Mouse (Mus musculus) gastrocnemius, postnatal 10 days (tissue): ENCODE results near the gene Caprin1. TPM values are rescaled to one million over a fixed set of nuclear protein-coding genes. Genes with fewer than 3 reads are reported as not detected.
A peak's percentile ranks its signal among the peaks of the same experiment; 100 is the strongest.

Experiments used
- DNase-seq: peaks from one replicate; pipeline ENCODE4 v3.0.0; 2021; ENCODE audit warnings: mixed read lengths
- microRNA-seq, 2 experiments: library from miRNA; unstranded; fragments of <30 nt; microRNA quantifications; one replicate each; pipeline ENCODE4 v1.2.0; 2021
- total RNA-seq, 2 experiments: library from RNA; stranded (reverse); gene quantifications; 2 replicates each; pipeline ENCODE4 v1.2.3; 2021

The Caprin1 gene
- total RNA-seq, 2 experiments from 2014 or later, result 202 to 209 TPM

- DNase-seq, result no peak
Observed at GRCm38 (mm10) chr2:103728027-103728540, 69.4 kb downstream of the Caprin1 start.

DNA sequence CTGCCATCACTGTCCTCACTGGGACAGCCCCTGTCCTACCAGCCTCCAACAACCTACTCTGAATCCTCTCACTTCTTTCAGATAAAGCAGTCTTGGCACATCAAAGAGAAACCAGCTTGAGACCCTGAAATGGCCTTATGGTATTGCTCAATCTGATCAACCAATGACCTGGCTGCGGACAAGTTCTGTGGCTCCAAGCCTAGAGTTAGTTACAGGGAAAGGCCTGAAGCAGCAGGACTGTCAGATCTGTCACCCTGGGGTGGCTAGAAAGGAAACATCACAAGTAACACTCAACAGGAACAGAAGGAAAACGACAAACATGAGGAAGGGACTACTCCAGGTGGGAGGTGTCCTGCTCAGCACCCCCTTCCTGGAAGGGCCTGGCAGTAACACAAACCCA, 72.9 kb downstream of the Caprin1 start:
- DNase-seq, result no peak

DNA sequence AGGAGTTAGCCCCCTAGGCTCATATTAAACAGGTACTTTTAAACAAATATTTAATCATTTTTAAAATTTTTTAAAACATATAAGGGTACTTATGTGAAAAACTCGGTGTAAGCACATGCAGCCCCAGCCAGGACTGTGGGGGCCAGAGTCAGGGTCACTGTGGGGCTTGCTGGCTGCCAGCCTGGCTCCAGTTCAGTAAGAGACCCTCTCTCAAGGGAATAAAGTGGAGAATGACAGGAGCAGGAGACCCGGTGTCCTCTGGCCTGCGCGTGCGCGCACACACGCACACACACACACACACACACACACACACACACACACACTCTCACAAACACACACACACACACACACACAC, 78.2 kb downstream of the Caprin1 start:
- DNase-seq, result no peak

DNA sequence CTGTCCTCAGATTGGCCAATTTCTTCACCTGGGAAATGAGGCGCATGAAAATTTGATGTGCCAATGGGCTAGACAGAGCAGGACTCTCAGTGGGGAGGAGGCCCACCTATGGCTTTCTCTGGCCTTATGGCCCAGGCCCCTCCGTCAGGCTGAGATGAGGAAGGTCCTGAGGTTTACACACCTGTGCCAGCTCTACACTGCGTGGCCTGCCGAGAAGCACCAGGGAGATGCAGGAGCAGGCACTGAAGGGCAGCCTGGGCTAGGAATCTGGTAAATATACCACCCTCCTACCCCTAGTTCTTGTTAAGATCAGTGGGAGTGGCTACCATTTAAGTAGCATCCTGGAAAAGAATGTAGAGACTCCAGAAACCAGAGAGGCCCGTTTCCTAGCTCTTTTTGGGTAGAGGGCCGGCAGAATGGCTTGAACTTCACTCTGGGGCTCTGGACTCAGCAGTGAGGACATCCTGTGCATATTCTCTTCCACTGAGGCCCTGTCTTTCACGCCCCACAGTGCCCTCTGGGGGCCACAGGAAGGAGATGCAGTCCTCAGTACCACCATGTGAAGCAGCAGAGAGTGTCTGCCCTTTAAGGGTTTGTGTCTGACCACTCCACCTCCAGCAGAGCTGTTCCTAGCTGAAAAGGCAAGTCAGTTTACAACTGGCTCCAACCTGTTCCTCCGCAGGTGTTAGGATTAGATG, 78.7 kb downstream of the Caprin1 start:
- DNase-seq, result peak; percentile 69

GRCm38 (mm10) chr2:103714412-103714811, 83.0 kb downstream of the Caprin1 start:
- no peak for DNase-seq

- no peak for DNase-seq
Observed at GRCm38 (mm10) chr2:103713831-103714230, 83.6 kb downstream of the Caprin1 start.

Small RNA genes within 50 kb of the gene (microRNA-seq; reads per million reads assigned to microRNA genes)
- gene Gm22757 (0 reads per million in 2 experiments), gene Gm22761 (0 reads per million in 2 experiments)

Other genes starting within 250 kb of the Caprin1 start
- gene Abtb2, start 231.3 kb downstream of the Caprin1 start, total RNA-seq, result 10 to 100 TPM; 11.0 to 13.6 TPM
- 10 to 100 TPM; 20.0 to 20.2 TPM for gene Nat10, start 36.4 kb downstream of the Caprin1 start, total RNA-seq
- gene Lmo2, start 160.3 kb upstream of the Caprin1 start, total RNA-seq, result 10 to 100 TPM; 11.9 to 14.1 TPM
- gene Fbxo3, start 230.1 kb upstream of the Caprin1 start, total RNA-seq, result 10 to 100 TPM; 48.8 to 51.2 TPM
- not detected for gene 4931422A03Rik, start 230.7 kb upstream of the Caprin1 start, total RNA-seq